Mouse (Mus musculus): Measurements from ENCODE around the gene Pex5l. TPM values are rescaled to one million over a fixed set of nuclear protein-coding genes. Genes with fewer than 3 reads are reported as not detected.

The Pex5l gene
- polyA plus RNA-seq, 1 experiment from 2014 or later, result 6.1 TPM

- no peak overlapping the region for H3K27ac ChIP-seq (ENCODE audit: low read depth, low read length)
- no peak for ATAC-seq (ENCODE audit: low read depth)
- H3K36me3 ChIP-seq (ENCODE audit: control insufficient read depth, insufficient read depth, low read length), result no peaks in the 10 kb centered on the region
- H3K4me3 ChIP-seq (ENCODE audit: low read depth, low read length), result no peak overlapping the region
- no peaks in the 10 kb centered on the region for H3K4me1 ChIP-seq (ENCODE audit: control insufficient read depth, insufficient read depth, low read length)
- no peak overlapping the region for H3K4me2 ChIP-seq (ENCODE audit: low read depth, low read length)
- H3K27me3 ChIP-seq (ENCODE audit: control insufficient read depth, insufficient read depth, low read length), result no peaks in the 10 kb centered on the region
- no peak overlapping the region for H3K9ac ChIP-seq (replicated peaks; ENCODE audit: low read depth, low read length)
- no peaks in the 10 kb centered on the region for H3K9me3 ChIP-seq (ENCODE audit: control insufficient read depth, low read length)
- WGBS, result 90% methylated on average over 5 of the region's 5 CpGs
Observed at GRCm38 (mm10) chr3:32947486-32947885, 195.6 kb downstream of the Pex5l start.

GRCm38 (mm10) chr3:32939802-32940501 is 203.1 kb downstream of the Pex5l start:
- no peaks in the 10 kb centered on the region for H3K36me3 ChIP-seq (ENCODE audit: control insufficient read depth, insufficient read depth, low read length)
- H3K27me3 ChIP-seq (ENCODE audit: control insufficient read depth, insufficient read depth, low read length), result no peaks in the 10 kb centered on the region
- H3K9me3 ChIP-seq (ENCODE audit: control insufficient read depth, low read length), result no peaks in the 10 kb centered on the region
- H3K4me2 ChIP-seq (ENCODE audit: low read depth, low read length), result no peak overlapping the region
- no peaks in the 10 kb centered on the region for H3K4me1 ChIP-seq (ENCODE audit: control insufficient read depth, insufficient read depth, low read length)
- H3K9ac ChIP-seq (replicated peaks; ENCODE audit: low read depth, low read length), result no peak overlapping the region
- H3K4me3 ChIP-seq (ENCODE audit: low read depth, low read length), result no peak overlapping the region
- ATAC-seq (ENCODE audit: low read depth), result no peak
- no peak overlapping the region for H3K27ac ChIP-seq (ENCODE audit: low read depth, low read length)
- 83% methylated on average over 8 of the region's 8 CpGs for WGBS

- Histone ChIP-seq H3K27me3 (ENCODE audit: control insufficient read depth, insufficient read depth, low read length) (no peaks in the 10 kb centered on the region), H3K4me1 (ENCODE audit: control insufficient read depth, insufficient read depth, low read length) (no peaks in the 10 kb centered on the region), H3K4me2 (ENCODE audit: low read depth, low read length) (no peak overlapping the region), H3K4me3 (ENCODE audit: low read depth, low read length) (no peak overlapping the region), H3K9ac (replicated peaks; ENCODE audit: low read depth, low read length) (no peak overlapping the region), H3K36me3 (ENCODE audit: control insufficient read depth, insufficient read depth, low read length) (peaks cover 5% of the 10 kb centered on the region), H3K9me3 (ENCODE audit: control insufficient read depth, low read length) (no peaks in the 10 kb centered on the region), H3K27ac (ENCODE audit: low read depth, low read length) (no peak overlapping the region)
- WGBS, result 58% methylated on average over 6 of the region's 6 CpGs
- peak; percentile 79 for ATAC-seq (ENCODE audit: low read depth)
Observed at GRCm38 (mm10) chr3:32924168-32924567, 218.9 kb downstream of the Pex5l start.

- ATAC-seq (ENCODE audit: low read depth), result peak; percentile 94
- H3K27ac ChIP-seq (ENCODE audit: low read depth, low read length), result no peak overlapping the region
- no peaks in the 10 kb centered on the region for H3K4me1 ChIP-seq (ENCODE audit: control insufficient read depth, insufficient read depth, low read length)
- no peaks in the 10 kb centered on the region for H3K9me3 ChIP-seq (ENCODE audit: control insufficient read depth, low read length)
- peaks cover 6% of the 10 kb centered on the region; the same call in 1 of the 2 replicates for H3K36me3 ChIP-seq (ENCODE audit: control insufficient read depth, insufficient read depth, low read length)
- H3K9ac ChIP-seq (replicated peaks; ENCODE audit: low read depth, low read length), result no peak overlapping the region
- no peak overlapping the region for H3K4me2 ChIP-seq (ENCODE audit: low read depth, low read length)
- 70% methylated on average over 7 of the region's 7 CpGs for WGBS
- H3K4me3 ChIP-seq (ENCODE audit: low read depth, low read length), result no peak overlapping the region
- H3K27me3 ChIP-seq (ENCODE audit: control insufficient read depth, insufficient read depth, low read length), result no peaks in the 10 kb centered on the region
Observed at GRCm38 (mm10) chr3:32910071-32910551, 232.9 kb downstream of the Pex5l start.

GRCm38 (mm10) chr3:32908400-32908799 is 234.6 kb downstream of the Pex5l start:
- 89% methylated on average over 3 of the region's 3 CpGs for WGBS
- no peak for ATAC-seq (ENCODE audit: low read depth)
- H3K36me3 ChIP-seq (ENCODE audit: control insufficient read depth, insufficient read depth, low read length), result no peaks in the 10 kb centered on the region

GRCm38 (mm10) chr3:32905850-32906779 is 236.9 kb downstream of the Pex5l start:
- Histone ChIP-seq H3K4me3 (ENCODE audit: low read depth, low read length) (no peak overlapping the region), H3K9me3 (ENCODE audit: control insufficient read depth, low read length) (no peaks in the 10 kb centered on the region), H3K4me1 (ENCODE audit: control insufficient read depth, insufficient read depth, low read length) (no peaks in the 10 kb centered on the region), H3K27ac (ENCODE audit: low read depth, low read length) (no peak overlapping the region), H3K36me3 (ENCODE audit: control insufficient read depth, insufficient read depth, low read length) (no peaks in the 10 kb centered on the region), H3K27me3 (ENCODE audit: control insufficient read depth, insufficient read depth, low read length) (no peaks in the 10 kb centered on the region), H3K9ac (replicated peaks; ENCODE audit: low read depth, low read length) (no peak overlapping the region), H3K4me2 (ENCODE audit: low read depth, low read length) (no peak overlapping the region)
- no peak for ATAC-seq (ENCODE audit: low read depth)
- WGBS, result 68% methylated on average over 8 of the region's 8 CpGs

More at GRCm38 (mm10) chr3:32908400-32908799, 234.6 kb downstream of the Pex5l start:
- no peak overlapping the region for H3K4me3 ChIP-seq (ENCODE audit: low read depth, low read length)
- H3K27me3 ChIP-seq (ENCODE audit: control insufficient read depth, insufficient read depth, low read length), result no peaks in the 10 kb centered on the region
- H3K27ac ChIP-seq (ENCODE audit: low read depth, low read length), result no peak overlapping the region
- H3K4me2 ChIP-seq (ENCODE audit: low read depth, low read length), result no peak overlapping the region
- H3K9me3 ChIP-seq (ENCODE audit: control insufficient read depth, low read length), result no peaks in the 10 kb centered on the region
- no peaks in the 10 kb centered on the region for H3K4me1 ChIP-seq (ENCODE audit: control insufficient read depth, insufficient read depth, low read length)
- H3K9ac ChIP-seq (replicated peaks; ENCODE audit: low read depth, low read length), result no peak overlapping the region

GRCm38 (mm10) chr3:32904599-32904998 is 238.4 kb downstream of the Pex5l start:
- 95% methylated on average over 1 of the region's 1 CpGs for WGBS
- Histone ChIP-seq H3K4me3 (ENCODE audit: low read depth, low read length) (no peak overlapping the region), H3K36me3 (ENCODE audit: control insufficient read depth, insufficient read depth, low read length) (no peaks in the 10 kb centered on the region), H3K9me3 (ENCODE audit: control insufficient read depth, low read length) (no peaks in the 10 kb centered on the region), H3K4me2 (ENCODE audit: low read depth, low read length) (no peak overlapping the region), H3K4me1 (ENCODE audit: control insufficient read depth, insufficient read depth, low read length) (no peaks in the 10 kb centered on the region), H3K9ac (replicated peaks; ENCODE audit: low read depth, low read length) (no peak overlapping the region), H3K27ac (ENCODE audit: low read depth, low read length) (no peak overlapping the region), H3K27me3 (ENCODE audit: control insufficient read depth, insufficient read depth, low read length) (no peaks in the 10 kb centered on the region)
- ATAC-seq (ENCODE audit: low read depth), result no peak

- H3K27ac ChIP-seq (ENCODE audit: low read depth, low read length), result no peak overlapping the region
- no peak overlapping the region for H3K4me3 ChIP-seq (ENCODE audit: low read depth, low read length)
- no peak overlapping the region for H3K9ac ChIP-seq (replicated peaks; ENCODE audit: low read depth, low read length)
- H3K27me3 ChIP-seq (ENCODE audit: control insufficient read depth, insufficient read depth, low read length), result no peaks in the 10 kb centered on the region
- H3K4me1 ChIP-seq (ENCODE audit: control insufficient read depth, insufficient read depth, low read length), result no peaks in the 10 kb centered on the region
- 65% methylated on average over 4 of the region's 4 CpGs for WGBS
- H3K36me3 ChIP-seq (ENCODE audit: control insufficient read depth, insufficient read depth, low read length), result no peaks in the 10 kb centered on the region
- no peak overlapping the region for H3K4me2 ChIP-seq (ENCODE audit: low read depth, low read length)
- ATAC-seq (ENCODE audit: low read depth), result no peak
- no peaks in the 10 kb centered on the region for H3K9me3 ChIP-seq (ENCODE audit: control insufficient read depth, low read length)
Observed at GRCm38 (mm10) chr3:32903462-32903861, 239.6 kb downstream of the Pex5l start.

Data from neural tube, embryonic 14.5 days (tissue).